Mouse (Mus musculus): ENCODE measurements at regions not wholly inside any gene's neighbourhood (a gene's known extent, or its start where the extent isn't known, plus 50 kb on each side); places are given as distances from the start of the nearest gene placed in this dataset.

DNA sequence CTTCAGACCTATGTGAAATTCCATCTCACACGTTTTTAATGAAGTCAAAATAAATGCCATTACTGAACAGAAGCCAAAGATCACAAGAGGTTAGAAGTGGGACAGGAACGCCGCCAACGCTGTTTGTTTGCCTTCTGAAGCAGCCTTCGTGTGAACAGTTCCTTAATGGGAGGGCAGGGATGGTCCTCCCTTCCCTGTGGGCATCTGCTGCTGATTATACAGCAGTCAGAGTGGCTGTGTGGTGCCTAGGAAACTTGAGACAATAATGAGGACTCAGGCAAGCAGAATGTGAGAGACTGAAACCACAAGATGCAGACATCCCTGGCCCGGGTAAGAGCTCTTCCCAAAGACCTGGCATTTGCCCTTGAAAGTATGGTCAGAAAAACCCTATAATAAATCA lies 164.3 kb downstream of the Cxcl12 start:
- DNase-seq = no peak

DNA sequence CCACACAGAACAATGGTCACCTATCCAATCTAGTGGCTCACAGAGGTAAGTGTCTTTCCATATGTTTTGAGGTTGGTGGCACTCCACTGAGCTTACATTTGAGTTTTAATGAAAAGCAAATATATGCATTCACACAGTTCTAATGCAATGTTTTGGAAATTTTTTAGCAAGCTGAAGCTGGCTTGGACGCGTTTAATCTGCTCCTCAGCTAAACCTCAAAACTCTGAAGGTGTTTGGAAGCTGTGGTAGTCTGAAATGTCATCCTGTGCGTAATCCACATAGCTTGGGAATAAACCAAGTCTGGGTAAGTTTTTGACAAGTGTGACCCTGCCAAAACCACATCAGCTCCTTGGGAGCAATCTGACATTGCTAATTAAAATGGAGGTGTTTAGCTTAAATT lies 173.8 kb downstream of the Cxcl12 start:
- DNase-seq = no peak

DNA sequence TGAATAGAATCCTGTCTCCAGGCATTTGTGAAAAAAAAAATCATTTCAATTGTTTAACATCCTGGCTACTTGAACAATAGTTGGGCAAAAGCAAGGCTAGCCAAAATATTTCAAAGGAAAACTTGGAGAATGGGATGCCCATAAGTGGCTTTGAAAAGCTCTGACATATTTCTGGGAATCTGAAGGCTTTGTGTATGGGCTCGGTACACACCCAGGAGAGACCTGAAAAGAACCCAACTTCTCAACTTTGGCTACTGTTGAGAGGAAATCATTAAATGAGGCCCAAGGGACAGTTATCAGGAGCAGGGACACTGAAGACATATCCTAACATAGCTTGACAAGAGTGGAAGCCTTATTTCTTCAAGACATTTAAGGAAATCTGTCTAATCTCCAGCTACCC lies 179.0 kb downstream of the Cxcl12 start:
- DNase-seq = no peak

DNA sequence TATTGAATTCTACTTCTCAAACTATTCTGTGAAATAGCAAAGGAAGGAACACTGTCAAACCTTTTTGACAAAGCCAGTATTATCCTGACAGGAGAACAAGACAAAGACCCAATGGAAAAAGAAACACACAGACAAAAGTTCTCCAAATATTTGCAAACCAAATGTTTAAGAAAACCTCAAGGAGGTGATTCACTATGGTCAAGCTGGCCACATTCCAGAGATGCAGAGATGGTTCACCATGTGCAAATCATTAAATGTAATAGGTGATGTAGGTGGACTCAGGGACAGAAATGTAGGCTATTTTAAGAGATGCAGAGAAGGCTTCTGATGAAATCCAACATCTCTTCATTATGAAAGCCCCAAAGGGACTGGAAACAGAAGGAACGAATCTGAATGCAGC lies 183.5 kb downstream of the Cxcl12 start:
- no peak for DNase-seq

DNA sequence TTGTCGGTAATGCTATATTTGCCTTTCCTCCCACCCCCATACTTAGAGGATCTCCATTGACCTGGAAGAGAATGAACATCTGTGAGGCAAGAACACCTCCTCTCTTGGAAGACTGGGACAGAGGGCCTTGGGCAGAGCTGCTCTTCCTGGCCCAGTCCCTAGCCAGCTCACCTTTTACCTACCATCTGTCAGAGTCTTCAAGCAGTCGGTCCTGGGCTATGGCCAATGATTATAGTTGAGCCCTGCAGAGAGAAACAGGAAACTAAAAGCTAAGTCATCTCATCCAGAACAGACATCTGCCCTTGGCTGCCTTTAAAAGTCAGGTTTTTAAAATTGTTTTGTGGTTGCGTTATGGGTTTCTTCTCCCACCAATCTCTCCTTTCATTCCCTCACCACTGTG lies 184.8 kb downstream of the Cxcl12 start:
- DNase-seq = no peak

DNA sequence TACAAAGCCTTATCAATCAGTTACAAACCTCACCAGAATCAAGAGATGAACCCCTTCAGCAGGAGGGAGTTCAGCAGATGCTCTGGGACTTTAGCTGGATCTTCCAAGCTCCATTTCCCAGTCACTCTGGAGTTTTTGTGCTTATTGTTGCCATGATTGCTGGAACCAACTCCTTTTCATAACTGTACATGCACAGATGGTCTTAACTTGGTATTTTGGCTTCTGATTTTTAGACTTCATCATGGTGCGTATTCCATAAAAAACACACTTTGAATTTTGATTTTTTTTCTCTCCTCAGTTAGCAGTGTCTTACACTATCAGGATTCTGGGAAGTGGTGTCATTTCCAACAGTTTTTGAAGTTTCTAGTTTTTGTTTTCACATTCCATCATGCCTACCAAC lies 187.8 kb downstream of the Cxcl12 start:
- no peak for DNase-seq

DNA sequence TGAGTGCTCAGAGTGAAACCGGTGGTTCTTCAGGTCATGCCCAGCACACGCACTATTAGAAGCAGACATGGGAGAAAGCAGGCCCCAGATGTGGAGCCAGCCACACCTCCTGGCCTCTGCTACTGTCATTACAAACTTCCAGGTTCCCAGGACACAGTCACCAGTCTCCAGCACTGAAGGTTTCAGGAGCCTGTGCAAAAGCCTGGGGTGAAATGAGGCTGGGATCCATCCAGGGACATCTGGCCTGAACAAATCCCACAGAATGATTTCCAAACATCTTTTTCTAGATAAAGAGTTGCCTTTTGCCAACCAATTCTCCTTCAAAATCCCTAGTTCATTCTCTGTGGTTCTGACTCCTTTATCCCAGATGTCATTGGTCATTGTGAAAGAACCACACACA lies 191.1 kb downstream of the Cxcl12 start:
- DNase-seq = no peak

DNA sequence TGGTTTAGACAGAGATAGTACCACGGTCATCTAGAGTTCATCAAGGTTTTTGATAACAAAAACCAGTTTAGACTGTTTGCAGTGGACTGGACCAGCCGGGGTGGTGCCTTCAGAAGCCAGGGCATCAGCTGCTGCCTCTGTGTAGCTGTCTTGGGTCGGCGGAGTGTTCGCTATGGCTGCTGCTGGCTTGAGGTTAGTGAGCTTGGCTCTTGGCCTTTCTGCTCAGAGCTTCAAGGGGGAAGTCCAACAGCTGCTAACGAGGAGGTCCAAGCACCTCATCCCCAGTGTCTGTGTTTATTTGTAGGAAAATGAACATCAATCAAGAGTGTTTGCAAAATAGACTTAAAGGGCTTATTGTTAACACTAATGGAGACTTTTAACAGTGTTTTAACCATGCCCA lies 198.2 kb downstream of the Cxcl12 start:
- DNase-seq = no peak

DNA sequence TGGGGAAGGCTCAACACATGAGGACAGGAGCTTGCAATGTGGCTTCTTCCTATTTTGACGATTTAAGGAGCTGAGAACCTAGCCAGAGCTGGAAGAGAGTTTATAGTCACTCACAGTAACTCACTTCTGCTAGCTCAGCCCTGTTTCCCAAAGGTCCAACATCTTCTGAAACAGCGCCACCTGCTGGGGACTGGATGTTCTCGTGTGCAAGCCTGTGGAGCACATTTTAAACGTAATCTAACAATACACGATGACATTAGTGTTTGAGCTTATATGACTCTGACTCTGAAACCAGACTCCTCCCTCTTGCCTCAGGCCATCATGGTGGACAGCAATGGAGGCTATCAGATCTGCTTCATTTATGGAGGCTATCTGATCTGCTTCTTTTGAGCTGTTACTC lies 207.7 kb downstream of the Cxcl12 start:
- peak; percentile 12 for DNase-seq

DNA sequence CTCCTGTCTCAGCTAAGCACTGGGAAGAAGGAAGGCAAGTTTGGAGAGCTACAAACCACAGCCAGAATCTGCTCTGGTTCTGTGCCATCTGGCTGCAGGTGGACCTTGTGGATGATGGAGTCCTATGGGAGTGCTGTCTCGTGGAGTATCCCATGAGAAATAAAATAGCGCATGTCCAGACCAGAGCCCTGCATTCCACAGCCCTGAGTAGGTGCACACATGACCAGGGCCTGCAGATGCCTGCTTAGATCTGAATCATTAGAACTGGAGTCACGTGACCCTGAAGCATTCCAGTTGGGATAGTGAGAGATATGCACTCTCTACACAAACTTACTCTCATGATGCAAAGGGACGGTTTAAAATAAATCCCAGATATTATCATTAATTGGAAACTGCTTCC lies 211.6 kb downstream of the Cxcl12 start:
- DNase-seq = no peak

DNA sequence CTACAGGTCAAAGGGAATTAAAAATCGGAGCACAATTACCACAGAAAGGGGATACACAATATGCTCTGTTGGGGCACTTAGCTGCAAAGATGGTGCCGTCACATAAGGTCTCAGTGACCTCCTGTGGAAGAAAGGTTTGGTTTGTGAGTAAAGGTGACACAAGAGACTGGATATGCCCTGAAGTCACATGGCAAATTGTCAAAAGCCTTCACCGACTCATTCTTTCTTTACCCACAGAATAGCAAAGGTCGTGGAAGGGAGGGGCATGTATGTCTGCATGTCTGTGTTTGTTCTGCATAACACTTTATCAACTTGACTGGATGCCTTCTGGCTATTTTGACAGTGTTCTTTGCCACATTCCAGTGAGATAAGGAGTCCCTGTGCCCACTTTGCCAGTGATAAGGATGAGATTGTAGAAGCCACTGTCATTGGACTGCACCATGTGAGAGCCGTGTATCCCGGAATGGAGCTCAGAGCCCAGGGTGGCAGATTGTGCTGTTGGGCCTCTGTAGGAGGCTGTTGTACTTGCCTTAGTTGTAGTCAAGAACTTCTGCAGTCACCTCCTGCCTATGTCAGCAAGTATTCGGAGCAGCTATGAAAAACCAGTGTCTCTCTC lies 222.0 kb downstream of the Cxcl12 start:
- no peak for DNase-seq

DNA sequence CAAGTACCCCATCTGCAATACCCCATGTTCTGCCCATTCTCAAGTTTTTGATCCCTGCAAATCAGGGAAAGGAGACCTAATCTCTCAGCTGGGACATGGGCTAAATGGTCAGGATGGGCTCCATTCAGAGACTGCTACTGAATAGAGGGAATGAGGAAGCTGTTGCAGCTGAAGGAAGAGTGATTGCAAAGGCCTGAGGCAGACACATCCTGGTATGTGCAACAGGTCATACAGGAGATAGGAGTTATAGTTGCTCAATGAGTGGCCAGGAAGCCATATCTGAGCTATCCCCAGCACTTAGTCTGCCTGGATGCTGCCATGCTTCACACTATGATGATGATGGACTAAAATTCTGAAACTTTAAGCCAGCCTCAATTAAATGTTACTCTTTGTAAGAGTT lies 225.1 kb downstream of the Cxcl12 start:
- DNase-seq = no peak

DNA sequence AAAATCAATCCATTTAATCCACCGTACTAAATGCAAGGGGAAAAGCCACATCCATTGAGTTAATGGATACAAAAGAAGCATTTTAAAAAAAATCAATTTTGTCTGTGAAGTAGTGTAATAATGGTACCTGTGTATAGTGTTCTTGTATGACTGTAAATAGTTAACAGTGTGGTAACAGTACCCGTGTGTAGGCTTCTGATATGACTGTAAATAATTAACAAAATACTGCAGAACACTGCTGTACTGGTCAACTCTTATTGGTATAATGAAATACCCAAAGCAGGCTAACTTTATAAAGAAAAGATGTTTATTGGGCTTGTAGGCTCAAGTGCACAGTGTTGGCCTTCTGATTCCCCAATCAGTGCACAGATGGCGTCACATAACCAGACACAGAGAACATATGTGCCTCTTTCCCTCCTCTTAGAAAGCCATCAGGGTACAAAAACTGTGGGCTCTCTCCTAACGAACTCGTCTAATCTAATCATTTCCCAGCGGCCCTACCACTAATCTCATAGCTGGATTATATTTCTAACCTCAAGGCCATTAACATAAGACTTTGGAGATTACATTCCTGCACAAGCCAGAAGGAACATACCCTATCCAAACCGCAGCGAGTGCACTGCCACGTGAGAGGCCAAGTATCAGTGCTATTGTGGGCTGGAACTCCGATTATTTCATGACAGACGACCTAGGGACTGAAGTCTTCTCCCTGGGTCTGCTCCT lies 237.4 kb downstream of the Cxcl12 start:
- DNase-seq = no peak

DNA sequence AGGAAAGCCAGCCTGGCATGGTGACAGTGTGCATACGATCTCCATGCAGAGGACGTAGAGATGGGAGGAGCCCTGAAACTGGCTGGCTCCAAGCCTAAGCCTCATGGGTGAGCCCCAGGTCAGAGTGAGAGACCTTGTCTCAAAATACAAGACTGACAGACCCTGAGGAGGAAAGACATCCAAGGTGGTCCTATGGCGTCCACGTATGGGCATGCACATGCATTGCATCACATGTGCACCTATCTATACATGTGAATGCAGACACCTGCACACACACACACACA lies 237.9 kb downstream of the Cxcl12 start:
- no peak for DNase-seq

DNA sequence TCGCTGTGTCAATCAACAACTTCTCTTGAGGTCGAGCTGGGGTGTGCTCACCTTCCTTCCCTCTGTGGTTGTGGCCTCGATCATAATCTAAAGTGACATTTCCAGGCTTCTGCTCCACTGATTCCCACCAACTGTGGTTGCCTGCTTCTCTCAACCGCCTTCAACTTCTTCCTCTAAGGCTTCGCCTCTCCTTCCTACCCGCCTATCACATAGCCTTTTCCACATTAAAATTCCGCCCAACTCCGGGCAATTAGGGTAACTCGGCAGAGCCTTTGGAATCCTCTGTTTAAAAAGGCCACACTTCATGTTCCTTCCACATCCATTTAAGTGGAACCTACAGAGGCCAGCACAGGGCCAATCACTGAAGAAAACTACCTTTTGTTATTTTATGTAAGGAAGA lies 238.4 kb downstream of the Cxcl12 start:
- DNase-seq = no peak

DNA sequence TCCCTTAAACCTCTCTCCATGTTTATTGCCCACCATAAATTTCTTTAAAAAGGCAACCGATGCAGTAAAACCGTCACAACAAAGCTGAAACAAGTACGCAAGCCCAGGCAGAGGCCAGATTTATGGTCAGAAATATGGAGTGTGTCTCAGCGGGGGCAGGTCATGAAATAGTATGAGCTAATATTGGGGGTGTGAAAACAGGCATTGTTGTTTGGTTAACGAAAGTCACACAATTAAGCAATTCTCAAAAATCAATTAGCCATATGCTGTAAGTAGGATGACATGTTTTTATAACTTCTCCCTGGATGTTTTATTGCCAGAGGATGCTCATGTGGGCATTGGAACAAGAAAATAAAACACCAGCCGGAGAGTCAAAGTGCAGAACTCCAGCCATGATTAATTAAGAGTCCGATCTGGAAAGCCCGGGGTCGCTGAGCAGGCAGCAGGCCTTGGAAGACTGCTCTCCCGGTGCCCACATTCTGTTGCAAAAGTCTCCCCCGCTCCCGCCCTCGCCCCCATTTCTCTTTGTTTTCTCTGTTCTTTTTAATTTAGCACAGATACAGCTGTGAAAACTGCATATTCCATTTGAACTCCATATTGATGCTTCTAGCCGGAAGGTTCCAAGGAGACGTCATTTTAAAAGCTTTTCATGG lies 239.0 kb downstream of the Cxcl12 start:
- DNase-seq = no peak

DNA sequence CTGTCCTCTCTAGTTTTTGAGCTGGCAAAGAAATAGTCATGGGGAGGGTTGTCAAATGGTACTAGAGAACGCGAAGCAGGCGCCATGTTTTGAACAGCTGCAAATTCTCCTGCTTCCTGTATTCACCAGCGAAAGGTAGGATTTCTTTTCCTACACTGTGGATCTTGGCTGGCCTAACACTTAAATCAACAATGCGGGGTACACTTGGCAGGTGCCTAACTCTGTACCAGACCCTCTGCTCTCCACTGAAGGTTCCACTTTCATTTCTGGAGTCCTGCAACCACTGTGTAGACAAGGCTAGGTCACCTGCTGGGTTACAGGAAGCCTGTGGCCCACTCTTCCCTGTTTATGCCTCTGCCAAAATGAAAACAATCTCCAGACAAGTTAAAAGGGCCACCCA lies 239.6 kb downstream of the Cxcl12 start:
- no peak for DNase-seq

DNA sequence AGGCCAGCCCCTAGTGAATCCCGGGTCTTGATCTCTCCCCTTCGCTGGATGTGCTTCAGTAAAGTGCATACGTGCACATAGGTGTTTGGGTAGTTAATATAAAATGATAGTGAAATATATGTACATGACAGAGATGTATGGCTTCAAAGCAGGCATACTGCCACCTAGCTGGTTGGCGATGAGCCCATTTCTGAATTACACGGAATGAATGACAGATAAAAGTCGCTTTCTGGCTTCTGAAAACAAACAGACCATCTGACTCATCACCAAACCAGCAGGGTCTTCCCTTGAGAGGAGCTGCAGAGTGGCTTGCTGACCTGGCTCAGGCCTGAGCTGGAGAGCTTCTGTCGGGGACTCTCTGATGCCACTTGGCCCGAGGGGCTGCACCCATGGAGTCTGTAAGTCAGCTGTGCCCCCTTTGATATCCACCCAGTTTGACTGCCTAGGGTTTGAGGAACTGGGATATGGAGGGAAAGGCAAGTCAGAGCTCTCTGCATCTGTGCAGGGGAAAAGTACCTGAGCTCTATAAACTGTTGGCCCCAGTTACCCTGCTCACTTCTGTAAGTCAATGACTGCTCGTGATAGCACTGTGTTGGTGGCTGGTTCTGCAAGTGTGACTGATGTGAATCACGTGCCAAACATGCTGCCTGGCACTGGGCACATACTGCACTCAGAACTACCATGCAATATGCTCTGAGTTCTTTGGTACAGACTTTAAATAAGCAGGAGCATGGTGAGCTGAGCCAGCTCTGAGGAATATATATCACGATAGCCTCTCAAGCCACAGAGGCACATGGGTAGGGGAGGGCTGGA lies 240.8 kb downstream of the Cxcl12 start:
- DNase-seq = no peak

DNA sequence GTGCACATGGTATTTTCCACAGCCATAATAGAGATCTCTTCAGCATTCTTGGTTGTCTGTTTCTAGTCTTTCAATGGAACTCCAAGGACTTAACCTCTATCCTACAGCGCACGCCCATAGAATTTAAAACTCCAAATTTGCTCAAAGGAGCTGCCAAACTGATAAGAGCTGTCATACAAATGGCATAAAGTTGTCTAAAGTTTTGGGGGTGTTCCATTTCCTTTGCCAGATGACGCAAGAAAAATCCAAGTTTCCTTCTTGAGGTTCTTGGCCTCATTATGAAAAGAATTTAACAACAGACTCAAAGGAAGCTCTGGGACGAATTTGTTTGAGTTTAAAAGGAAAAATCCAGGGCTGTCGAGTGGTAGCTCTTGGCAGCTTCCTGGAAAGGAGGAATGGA lies 246.6 kb downstream of the Cxcl12 start:
- no peak for DNase-seq

DNA sequence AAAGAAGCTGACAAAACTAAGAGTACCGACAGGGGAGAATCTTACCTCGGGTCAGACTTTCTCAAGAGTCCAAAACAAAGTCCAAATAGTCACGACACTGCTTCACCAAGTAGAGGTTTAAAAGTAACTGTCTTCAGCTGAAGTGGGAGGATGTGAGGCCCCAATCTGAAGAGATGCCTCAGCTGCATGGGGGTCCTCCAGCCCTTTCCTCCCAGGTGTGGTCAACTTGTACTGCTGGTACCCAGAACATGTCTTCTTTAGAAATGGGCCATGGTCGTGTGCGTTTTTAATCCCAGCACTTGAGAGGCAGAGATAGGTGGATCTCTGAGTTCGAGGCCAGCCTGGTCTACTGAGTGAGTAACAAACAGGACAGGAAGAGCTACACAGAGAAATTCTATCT lies 247.6 kb downstream of the Cxcl12 start:
- DNase-seq = no peak

DNA sequence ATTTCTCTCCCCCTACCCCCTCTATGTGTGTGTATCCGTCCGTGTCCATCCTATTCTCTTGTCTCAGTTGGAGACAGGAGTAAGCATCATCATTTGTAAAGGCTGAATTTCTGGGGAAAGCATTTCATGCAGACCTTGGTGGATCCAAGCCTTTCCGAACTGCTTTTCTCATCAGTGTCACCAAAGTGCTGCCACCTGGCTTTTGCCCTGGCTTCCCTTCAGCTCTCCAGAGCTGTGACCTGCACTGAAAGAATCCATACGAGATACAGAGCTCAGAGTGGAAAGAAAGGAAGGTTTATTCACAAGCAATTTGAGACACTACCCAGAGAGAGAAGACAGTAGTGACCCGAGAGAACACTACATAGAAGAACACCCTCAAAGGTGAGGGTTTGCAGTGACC lies 248.1 kb downstream of the Cxcl12 start:
- no peak for DNase-seq

DNA sequence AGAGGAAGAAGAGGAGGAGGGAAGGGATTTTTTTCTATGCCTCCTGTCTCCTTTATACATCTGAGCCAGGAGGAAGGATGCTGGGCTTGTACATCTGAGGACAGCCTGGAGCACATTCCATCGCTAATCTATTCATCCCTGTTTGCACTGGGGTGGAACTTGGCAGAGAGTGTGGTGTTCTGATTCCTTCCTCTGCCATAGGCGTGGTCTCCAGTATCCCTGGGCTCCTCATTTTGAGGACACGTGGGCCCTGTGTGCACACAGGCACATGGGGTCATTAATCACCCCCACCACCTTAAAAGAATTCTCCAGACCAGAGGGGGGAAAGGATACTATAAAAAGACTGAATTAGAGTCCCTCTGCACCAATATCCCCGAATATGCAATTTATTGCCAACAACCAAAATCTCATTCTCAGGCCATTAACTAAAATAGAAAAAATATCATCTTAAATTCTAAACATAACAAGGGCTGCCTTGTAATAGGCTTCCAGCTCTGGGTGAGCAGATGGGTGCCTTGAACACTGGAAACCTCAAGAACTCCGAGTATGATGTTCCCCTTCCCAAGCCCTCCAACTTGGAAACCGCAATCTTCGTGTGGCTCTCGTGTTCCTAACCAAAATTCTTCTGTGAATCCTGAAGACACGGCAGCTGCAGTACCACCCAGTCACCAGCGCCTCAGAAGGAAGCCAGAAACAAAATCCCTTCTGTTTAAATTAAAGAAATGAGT lies 254.7 kb downstream of the Cxcl12 start:
- DNase-seq = no peak

DNA sequence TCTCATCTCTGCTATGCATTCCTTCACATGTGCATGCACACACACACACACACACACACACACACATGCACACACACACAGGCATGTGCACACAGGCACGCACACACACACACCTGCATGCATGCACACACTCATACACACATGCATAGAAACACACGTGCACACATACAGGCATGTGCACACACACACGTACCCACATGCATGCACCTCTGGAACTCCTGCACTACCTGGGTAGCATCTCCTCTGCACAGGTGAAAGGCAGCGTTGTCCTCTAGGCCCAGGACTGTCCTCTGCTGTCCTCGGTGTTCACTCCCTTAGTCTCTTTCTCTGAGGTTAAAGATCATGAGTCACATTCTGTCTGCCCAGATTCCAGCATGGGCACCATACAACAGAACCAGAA lies 258.0 kb downstream of the Cxcl12 start:
- no peak for DNase-seq

All from B cell, adult 2 months (primary cell).